Comparison of ENCODE assay signal across 8 mouse cellular contexts in genomic region chr6:128423496-128424268, GRCm38 (mm10). TPM values are rescaled to one million over a fixed set of nuclear protein-coding genes. Genes with fewer than 3 reads are reported as not detected.
DNase-seq lines count a peak whose midpoint lies in the region; ATAC-seq and TF ChIP-seq lines count a peak whose summit lies in the region.

No protein-coding gene starts in this region.

- no peak for TF ChIP-seq CTCF in cerebellum, adult 2 months (IDR thresholded peaks at IDR 0.05; ENCODE audit: borderline replicate concordance, insufficient read depth, low read depth, low read length)
- no peak for TF ChIP-seq CTCF in embryonic fibroblast, embryonic 13.5 days (IDR thresholded peaks at IDR 0.05; ENCODE audit: borderline replicate concordance, insufficient read depth, low read length)
- TF ChIP-seq CTCF in small intestine, adult 2 months (IDR thresholded peaks at IDR 0.05; ENCODE audit: extremely low read depth, insufficient read length, insufficient replicate concordance, low read depth, low read length): no peak

- H3K27me3 ChIP-seq in cerebellum, adult 2 months (ENCODE audit: control insufficient read depth, insufficient read depth, low read length): no peaks in the 10 kb centered on the region
- no peaks in the 10 kb centered on the region for H3K27me3 ChIP-seq in limb, embryonic 13.5 days
- H3K27me3 ChIP-seq in small intestine, adult 2 months (ENCODE audit: control insufficient read depth, insufficient read depth, low read length): no peaks in the 10 kb centered on the region

- TF ChIP-seq POLR2A in cerebellum, adult 2 months (IDR thresholded peaks at IDR 0.05; ENCODE audit: borderline replicate concordance, insufficient read depth, low read length): no peak
- no peak for TF ChIP-seq POLR2A in embryonic fibroblast, embryonic 13.5 days (IDR thresholded peaks at IDR 0.05; ENCODE audit: low read depth, low read length)
- no peak for TF ChIP-seq POLR2A in small intestine, adult 2 months (IDR thresholded peaks at IDR 0.05; ENCODE audit: low read depth, low read length)

- H3K27ac ChIP-seq in cerebellum, adult 2 months (ENCODE audit: insufficient read depth, low read length): peak overlapping the region; percentile 64; the same call in 1 of the 2 replicates
- peak overlapping the region; percentile 89 for H3K27ac ChIP-seq in embryonic fibroblast, embryonic 13.5 days (ENCODE audit: insufficient read depth, low read length)
- H3K27ac ChIP-seq in limb, embryonic 13.5 days: peak overlapping the region; percentile 94
- H3K27ac ChIP-seq in small intestine, adult 2 months (ENCODE audit: insufficient read depth, low read depth, low read length): peak overlapping the region; percentile 95; the same call in 1 of the 2 replicates

- H3K9me3 ChIP-seq in limb, embryonic 13.5 days: no peaks in the 10 kb centered on the region

- H3K4me2 ChIP-seq in limb, embryonic 13.5 days (replicated peaks): peak overlapping the region; percentile 73

- peak overlapping the region; percentile 74 for H3K9ac ChIP-seq in limb, embryonic 13.5 days

- H3K36me3 ChIP-seq in limb, embryonic 13.5 days: peaks cover 18% of the 10 kb centered on the region
- H3K36me3 ChIP-seq in small intestine, adult 2 months (ENCODE audit: control insufficient read depth, insufficient read depth, low read length): no peaks in the 10 kb centered on the region

- ATAC-seq in limb, embryonic 13.5 days (ENCODE audit: low FRiP score, low read depth): no peak

- H3K4me3 ChIP-seq in cerebellum, adult 2 months (replicated peaks; ENCODE audit: insufficient read depth, low read depth, low read length): peak overlapping the region; percentile 82
- H3K4me3 ChIP-seq in embryonic fibroblast, embryonic 13.5 days (ENCODE audit: insufficient read depth, low read length): peak overlapping the region; percentile 45
- peak overlapping the region; percentile 66 for H3K4me3 ChIP-seq in limb, embryonic 13.5 days
- H3K4me3 ChIP-seq in small intestine, adult 2 months (ENCODE audit: low read depth, low read length): peak overlapping the region; percentile 80; the same call in 1 of the 2 replicates

- 34% methylated on average over 16 of the region's 16 CpGs for WGBS in cerebellum, adult 2 months
- WGBS in limb, embryonic 13.5 days: 46% methylated on average over 16 of the region's 16 CpGs
- 29% methylated on average over 16 of the region's 16 CpGs for WGBS in small intestine, adult 2 months

- H3K4me1 ChIP-seq in cerebellum, adult 2 months (ENCODE audit: control insufficient read depth, insufficient read depth, low read length): no peaks in the 10 kb centered on the region; the same call in 1 of the 2 replicates
- peaks cover 6% of the 10 kb centered on the region; the same call in 1 of the 2 replicates for H3K4me1 ChIP-seq in embryonic fibroblast, embryonic 13.5 days (ENCODE audit: control insufficient read depth, insufficient read depth, low read length)
- H3K4me1 ChIP-seq in limb, embryonic 13.5 days: 0 out of 2 replicates have a peak, but pooled peaks cover 3% of the 10 kb centered on the region
- no peaks in the 10 kb centered on the region for H3K4me1 ChIP-seq in small intestine, adult 2 months (ENCODE audit: control insufficient read depth, insufficient read depth, insufficient read length, low read length)

- peak; percentile 47 to 48 for DNase-seq in cerebellum, adult 2 months
- DNase-seq in cerebellum, postnatal 4 days (ENCODE audit: low spot score in 2 of 2): no peak
- DNase-seq in A20 (ENCODE audit: low read depth, low spot score) (peak; percentile 59), adipocyte (ENCODE audit: low spot score) (no peak)
- no peak for DNase-seq in layer of hippocampus, postnatal 36 days

RNA-seq across cellular contexts. Expression of gene Itfg2, which starts 1.0 kb away (rescaled TPM):
- polyA plus RNA-seq in cerebellum, adult 2 months (2012; rRNA removed): 48.1 and 52.5 TPM in 2 replicates
- 12.1 and 15.2 TPM in 2 replicates for polyA plus RNA-seq in embryonic fibroblast, embryonic 13.5 days (2011; ENCODE audit: insufficient read length, low read depth, missing spikeins)
- 41.1 and 41.3 TPM in 2 replicates for polyA plus RNA-seq in limb, embryonic 13.5 days (2015; fragmentation: Nextera tagmentation; extraction: Ambion mirVana)
- 16.1 and 16.2 TPM in 2 replicates for polyA plus RNA-seq in small intestine, adult 2 months (2012; rRNA removed)
- 10 to 100 TPM; 18.2 to 25.4 TPM for total RNA-seq in layer of hippocampus, postnatal 36 days (2021)

RNA-seq across cellular contexts. Expression of gene Fkbp4, which starts 14.8 kb away (rescaled TPM):
- 249 and 256 TPM in 2 replicates for polyA plus RNA-seq in cerebellum, adult 2 months (2012; rRNA removed)
- polyA plus RNA-seq in embryonic fibroblast, embryonic 13.5 days (2011; ENCODE audit: insufficient read length, low read depth, missing spikeins): 79.9 and 102 TPM in 2 replicates
- 434 and 451 TPM in 2 replicates for polyA plus RNA-seq in limb, embryonic 13.5 days (2015; fragmentation: Nextera tagmentation; extraction: Ambion mirVana)
- 52.9 and 105 TPM in 2 replicates for polyA plus RNA-seq in small intestine, adult 2 months (2012; rRNA removed)
- 100 to 1,000 TPM; 123 to 134 TPM for total RNA-seq in layer of hippocampus, postnatal 36 days (2021)

RNA-seq across cellular contexts. Expression of gene Nrip2, which starts 24.6 kb away (rescaled TPM):
- 52.2 and 59.6 TPM in 2 replicates for polyA plus RNA-seq in cerebellum, adult 2 months (2012; rRNA removed)
- 3.5 and 9.1 TPM in 2 replicates for polyA plus RNA-seq in embryonic fibroblast, embryonic 13.5 days (2011; ENCODE audit: insufficient read length, low read depth, missing spikeins)
- polyA plus RNA-seq in limb, embryonic 13.5 days (2015; fragmentation: Nextera tagmentation; extraction: Ambion mirVana): 5.9 and 6.9 TPM in 2 replicates
- polyA plus RNA-seq in small intestine, adult 2 months (2012; rRNA removed): 0.49 and 0.63 TPM in 2 replicates
- 10 to 100 TPM; 16.0 to 18.1 TPM for total RNA-seq in layer of hippocampus, postnatal 36 days (2021)

RNA-seq across cellular contexts. Expression of gene Gm44596, which starts 48.4 kb away (rescaled TPM):
- polyA plus RNA-seq in cerebellum, adult 2 months (2012; rRNA removed): not detected in 2 replicates
- not detected in 2 replicates for polyA plus RNA-seq in embryonic fibroblast, embryonic 13.5 days (2011; ENCODE audit: insufficient read length, low read depth, missing spikeins)
- polyA plus RNA-seq in limb, embryonic 13.5 days (2015; fragmentation: Nextera tagmentation; extraction: Ambion mirVana): not detected in 2 replicates
- polyA plus RNA-seq in small intestine, adult 2 months (2012; rRNA removed): not detected in 2 replicates
- total RNA-seq in layer of hippocampus, postnatal 36 days (2021): not detected

RNA-seq across cellular contexts. Expression of gene Tex52, which starts 48.4 kb away (rescaled TPM):
- polyA plus RNA-seq in cerebellum, adult 2 months (2012; rRNA removed): 5.4 and 8.0 TPM in 2 replicates
- not detected in 2 replicates for polyA plus RNA-seq in embryonic fibroblast, embryonic 13.5 days (2011; ENCODE audit: insufficient read length, low read depth, missing spikeins)
- polyA plus RNA-seq in limb, embryonic 13.5 days (2015; fragmentation: Nextera tagmentation; extraction: Ambion mirVana): 0.34 and 0.49 TPM in 2 replicates
- polyA plus RNA-seq in small intestine, adult 2 months (2012; rRNA removed): not detected in 2 replicates
- total RNA-seq in layer of hippocampus, postnatal 36 days (2021): 1 to 10 TPM in 1 of 2 experiments, under 1 TPM in 1; 0.68 to 1.5 TPM

Comparison
In these comparisons a context has a peak if more than half of its experiments do, and no peak if none do; other contexts are left out.
1. DNase-seq: peak in cerebellum, adult 2 months (2 of 2) and A20 (single experiment); none in cerebellum, postnatal 4 days (0 of 2), adipocyte (single experiment) and layer of hippocampus, postnatal 36 days (0 of 2).
2. Peak in every context shown above with its lines, with median percentiles within 50 percentile points of each other: H3K27ac ChIP-seq and H3K4me3 ChIP-seq.